20 mouse cellular contexts compared by ENCODE assay signal in the genomic region with DNA sequence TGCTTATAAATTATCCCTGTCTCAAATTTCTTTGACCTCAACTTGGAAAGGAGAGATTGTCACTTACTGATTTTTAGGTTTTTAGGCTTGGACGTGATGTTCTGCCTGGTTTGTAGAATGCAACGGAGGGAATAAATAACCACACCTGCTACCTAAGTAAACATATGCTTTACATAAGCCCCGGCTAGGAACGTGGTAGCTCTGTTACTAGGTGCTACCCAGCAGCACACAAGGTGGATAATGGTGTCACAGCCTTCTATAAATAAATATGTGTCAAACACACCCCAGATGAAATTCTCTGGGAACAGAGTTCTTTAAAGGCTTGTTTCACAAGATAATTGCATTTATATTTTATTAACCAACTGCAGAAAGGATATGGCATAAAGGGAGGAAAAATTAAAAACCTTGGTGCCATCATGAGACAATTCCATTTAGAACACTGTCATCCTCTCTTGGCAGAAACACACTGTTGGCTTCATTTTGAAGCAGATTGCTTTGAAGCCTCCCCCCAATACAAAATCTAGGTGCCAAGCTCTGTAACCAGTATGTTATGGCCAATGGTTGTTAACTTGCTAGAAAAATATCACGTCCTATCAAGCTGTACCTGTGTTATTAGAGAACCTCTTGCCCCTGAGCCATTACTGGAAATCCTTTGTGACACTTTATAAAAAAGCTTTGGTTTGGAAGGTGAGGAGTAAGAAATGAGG.
DNase-seq lines count a peak whose midpoint lies in the region; ATAC-seq and TF ChIP-seq lines count a peak whose summit lies in the region.
"Had no signal": no experiment of that assay in that cellular context is flagged by ENCODE, and none has a peak within 500 bp of the region (broad histone marks: within the 10 kb centered on the region; RNA-seq: fewer than 3 reads in every experiment).

No protein-coding gene starts in this region.

- H3K4me3 ChIP-seq in forebrain, postnatal 0 days (ENCODE audit: low read depth, low read length) = no peak overlapping the region
- no peak overlapping the region for H3K4me3 ChIP-seq in forebrain, embryonic 12.5 days (replicated peaks)
- no peak overlapping the region for H3K4me3 ChIP-seq in heart, adult 2 months
- H3K4me3 ChIP-seq: embryonic facial prominence, embryonic 13.5 days; heart, embryonic 15.5 days; hindbrain, embryonic 15.5 days; neural tube, embryonic 12.5 days had no signal

- no peaks in the 10 kb centered on the region for H3K27me3 ChIP-seq in forebrain, postnatal 0 days (ENCODE audit: insufficient read depth, low read length)
- no peaks in the 10 kb centered on the region for H3K27me3 ChIP-seq in forebrain, embryonic 12.5 days
- H3K27me3 ChIP-seq in heart, adult 2 months (ENCODE audit: control insufficient read depth, insufficient read depth, low read length) = no peaks in the 10 kb centered on the region
- H3K27me3 ChIP-seq: CH12.LX; embryonic facial prominence, embryonic 13.5 days; heart, embryonic 15.5 days; hindbrain, embryonic 15.5 days; neural tube, embryonic 12.5 days had no signal

- H3K9me3 ChIP-seq in forebrain, postnatal 0 days (ENCODE audit: low read length) = no peaks in the 10 kb centered on the region
- no peaks in the 10 kb centered on the region for H3K9me3 ChIP-seq in forebrain, embryonic 12.5 days
- H3K9me3 ChIP-seq: embryonic facial prominence, embryonic 13.5 days; heart, embryonic 15.5 days; hindbrain, embryonic 15.5 days; neural tube, embryonic 12.5 days had no signal

- ATAC-seq in forebrain, postnatal 0 days = no peak
- no peak for ATAC-seq in forebrain, embryonic 12.5 days (ENCODE audit: low FRiP score)

- no peak overlapping the region for H3K4me2 ChIP-seq in forebrain, postnatal 0 days (ENCODE audit: low read depth)
- no peak overlapping the region for H3K4me2 ChIP-seq in forebrain, embryonic 12.5 days
- H3K4me2 ChIP-seq: embryonic facial prominence, embryonic 13.5 days; heart, embryonic 15.5 days; hindbrain, embryonic 15.5 days; midbrain, embryonic 11.5 days; neural tube, embryonic 12.5 days had no signal

- peak; percentile 32 for DNase-seq in forebrain, postnatal 0 days
- peak; percentile 79 for DNase-seq in cerebellum, adult 11-12 months
- DNase-seq in cerebellum, postnatal 14 days = peak; percentile 50 to 79
- DNase-seq in telencephalon, adult 2 months (ENCODE audit: low read depth, low spot score) = peak; percentile 40
- no peak for DNase-seq in spleen, postnatal 4 days (ENCODE audit: low spot score in 2 of 2)
- DNase-seq in heart, adult 2 months = no peak
- DNase-seq: adrenal gland, postnatal 14 days; gastrocnemius, postnatal 25 days; heart, postnatal 4 days; kidney, adult 11 months; right cerebral cortex, adult 18-20 months; thymus, postnatal 25 days had no signal

- whole genome bisulfite sequencing in forebrain, postnatal 0 days = 65% methylated on average over 5 of the region's 5 CpGs
- WGBS in forebrain, embryonic 12.5 days = 88% methylated on average over 5 of the region's 5 CpGs
- 81% methylated on average over 5 of the region's 5 CpGs for WGBS in heart, adult 2 months

- TF ChIP-seq CTCF in forebrain, postnatal 0 days (IDR thresholded peaks at IDR 0.05; ENCODE audit: low read depth) = no peak
- TF ChIP-seq CTCF in heart, adult 2 months (IDR thresholded peaks at IDR 0.05) = no peak

- no peaks in the 10 kb centered on the region for H3K4me1 ChIP-seq in forebrain, postnatal 0 days (ENCODE audit: insufficient read depth)
- H3K4me1 ChIP-seq in forebrain, embryonic 12.5 days = no peaks in the 10 kb centered on the region
- no peaks in the 10 kb centered on the region for H3K4me1 ChIP-seq in heart, adult 2 months (ENCODE audit: control insufficient read depth, insufficient read depth, low read length)
- H3K4me1 ChIP-seq: embryonic facial prominence, embryonic 13.5 days; heart, embryonic 15.5 days; hindbrain, embryonic 15.5 days; neural tube, embryonic 12.5 days had no signal

- no peaks in the 10 kb centered on the region for H3K36me3 ChIP-seq in forebrain, postnatal 0 days (ENCODE audit: insufficient read depth)
- no peaks in the 10 kb centered on the region for H3K36me3 ChIP-seq in forebrain, embryonic 12.5 days (replicated peaks)
- no peaks in the 10 kb centered on the region for H3K36me3 ChIP-seq in heart, adult 2 months (ENCODE audit: control insufficient read depth, insufficient read depth, low read length)
- H3K36me3 ChIP-seq: embryonic facial prominence, embryonic 13.5 days; heart, embryonic 15.5 days; hindbrain, embryonic 15.5 days; neural tube, embryonic 12.5 days had no signal

- no peaks in the 10 kb centered on the region for H3K79me2 ChIP-seq in heart, adult 2 months (replicated peaks; ENCODE audit: control insufficient read depth, insufficient read depth, low read length)

- no peak for TF ChIP-seq EP300 in heart, adult 2 months (IDR thresholded peaks at IDR 0.05; ENCODE audit: insufficient read depth, low read depth, low read length)

- TF ChIP-seq POLR2A in heart, adult 2 months (IDR thresholded peaks at IDR 0.05; ENCODE audit: insufficient read depth, low read depth, low read length) = no peak

- H3K9ac ChIP-seq in forebrain, postnatal 0 days = no peak overlapping the region
- H3K9ac ChIP-seq in forebrain, embryonic 12.5 days = no peak overlapping the region
- H3K9ac ChIP-seq in heart, adult 2 months (ENCODE audit: low read depth, low read length) = no peak overlapping the region
- H3K9ac ChIP-seq: embryonic facial prominence, embryonic 13.5 days; heart, embryonic 15.5 days; hindbrain, embryonic 15.5 days; liver, embryonic 14.5 days; neural tube, embryonic 12.5 days had no signal

- no peak overlapping the region for H3K27ac ChIP-seq in forebrain, postnatal 0 days (ENCODE audit: low read depth, low read length)
- no peak overlapping the region for H3K27ac ChIP-seq in forebrain, embryonic 12.5 days
- no peak overlapping the region for H3K27ac ChIP-seq in heart, adult 2 months
- H3K27ac ChIP-seq: embryonic facial prominence, embryonic 13.5 days; heart, embryonic 15.5 days; hindbrain, embryonic 15.5 days; liver, embryonic 14.5 days; neural tube, embryonic 12.5 days had no signal

- intact Hi-C loops in heart, adult 2 months (cut with DNase I) = no loop called here

Comparison
In these comparisons a context has a peak if more than half of its experiments do, and no peak if none do; other contexts are left out.
1. DNase-seq: peak in forebrain, postnatal 0 days (single experiment), cerebellum, adult 11-12 months (single experiment), cerebellum, postnatal 14 days (2 of 2) and telencephalon, adult 2 months (single experiment); none in spleen, postnatal 4 days (0 of 2) and heart, adult 2 months (0 of 2).